Mouse (Mus musculus) kidney, adult 8-10 months (tissue): ENCODE measurements around the gene Vmn1r232.

Source experiments
- DNase-seq, 2 experiments: peaks; one replicate each; pipeline ENCODE4 v3.0.0; 2022

The Vmn1r232 gene

GRCm38 (mm10) chr17:20919614-20920013, at the start of gene Vmn1r232:
Gene Vmn1r232 (minus strand): TSS chr17:20919714.
- DNase-seq, result no peak

GRCm38 (mm10) chr17:20966681-20967080, 47.2 kb upstream of the Vmn1r232 start:
- DNase-seq, result no peak

GRCm38 (mm10) chr17:20965421-20965820, 45.9 kb upstream of the Vmn1r232 start:
- no peak for DNase-seq

- no peak for DNase-seq
Observed at GRCm38 (mm10) chr17:20960386-20960785, 40.9 kb upstream of the Vmn1r232 start.

- DNase-seq, result no peak
Observed at GRCm38 (mm10) chr17:20946636-20947035, 27.1 kb upstream of the Vmn1r232 start.

GRCm38 (mm10) chr17:20946026-20946565, 26.6 kb upstream of the Vmn1r232 start:
- peak; percentile 11 to 14 for DNase-seq

GRCm38 (mm10) chr17:20944985-20945891, 25.7 kb upstream of the Vmn1r232 start, which contains the start of gene Ppp2r1a:
Gene Ppp2r1a (plus strand): TSS chr17:20945311.
- peak; percentile 100 for DNase-seq

GRCm38 (mm10) chr17:20944226-20944625, 24.7 kb upstream of the Vmn1r232 start:
- DNase-seq, result no peak

GRCm38 (mm10) chr17:20904991-20905390, 14.5 kb downstream of the Vmn1r232 start, which contains the start of gene Vmn1r231:
Gene Vmn1r231 (minus strand): TSS chr17:20905091.
- no peak for DNase-seq
